Mouse (Mus musculus): ENCODE measurements around the gene Zmat5.
A peak's percentile ranks its signal among the peaks of the same experiment; 100 is the strongest.

Zmat5 gene

DNA sequence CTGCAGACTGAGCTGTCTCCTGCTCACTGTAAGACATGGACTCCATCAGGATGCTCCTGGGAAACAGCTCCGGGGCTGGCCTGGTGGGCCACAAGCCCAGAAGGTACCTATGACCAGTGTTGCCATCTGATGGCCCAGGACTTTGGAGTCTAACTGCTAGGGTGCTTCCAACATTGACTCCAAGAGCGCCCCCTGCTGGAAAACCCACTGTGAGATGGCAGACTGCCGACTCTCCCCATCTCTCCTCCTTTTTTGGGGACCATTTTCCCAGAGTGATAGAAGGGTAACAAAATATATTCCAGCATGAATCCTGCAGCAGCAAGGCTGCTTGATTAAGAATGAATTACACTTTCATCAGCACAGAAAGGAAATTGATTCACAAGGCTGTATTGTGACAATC is 68.4 kb downstream of the Zmat5 start:
- peak; percentile 20 for DNase-seq (ENCODE audit: low read depth, low spot score)

- DNase-seq (ENCODE audit: low read depth, low spot score): no peak
Observed at GRCm38 (mm10) chr11:4780927-4781326, 76.4 kb downstream of the Zmat5 start.

- DNase-seq (ENCODE audit: low read depth, low spot score): no peak
Observed at GRCm38 (mm10) chr11:4783116-4783515, 78.6 kb downstream of the Zmat5 start.

DNA sequence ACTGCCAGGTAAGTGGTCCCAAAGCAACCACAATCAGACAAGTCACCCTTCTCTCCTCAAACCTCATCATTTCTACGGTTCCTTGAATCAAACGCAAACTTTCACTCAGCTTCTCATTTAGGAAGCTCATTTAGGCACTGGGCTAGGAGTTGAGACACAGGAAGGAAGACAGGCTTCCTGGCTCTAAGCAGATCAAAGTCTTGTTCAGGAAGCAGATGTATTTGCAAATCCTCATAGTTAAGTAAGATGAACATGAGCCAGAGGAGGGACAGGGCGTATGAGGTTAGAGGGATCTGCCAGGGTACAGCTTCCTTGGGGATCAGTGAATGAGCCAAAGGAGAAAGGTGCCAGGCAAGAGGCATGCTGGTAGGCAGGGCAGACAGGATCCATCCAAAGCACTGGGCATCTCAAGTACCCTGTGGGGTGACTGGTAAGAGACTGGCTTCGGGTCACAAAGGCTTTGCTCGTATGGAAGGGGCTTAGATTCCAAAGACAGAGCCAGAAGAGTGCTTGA is 80.2 kb downstream of the Zmat5 start:
- DNase-seq (ENCODE audit: low read depth, low spot score): no peak

Measured in embryo, embryonic 11.5 days (tissue).